Mouse (Mus musculus) spleen, embryonic (tissue): ENCODE results near the gene Serpinc1.
"Not testable (repeated sequence)": the region's sequence is repeated elsewhere in the genome, so short reads cannot be mapped to it uniquely, and the experiment has no call there.

Experiments used
- CTCF ChIA-PET: fragments of 350-600 bp; sonication (Branson Sonifier 250); formaldehyde crosslinking; loops from one replicate; lab custom pipeline; 2022; lab: Charles Lee

Serpinc1 gene

DNA sequence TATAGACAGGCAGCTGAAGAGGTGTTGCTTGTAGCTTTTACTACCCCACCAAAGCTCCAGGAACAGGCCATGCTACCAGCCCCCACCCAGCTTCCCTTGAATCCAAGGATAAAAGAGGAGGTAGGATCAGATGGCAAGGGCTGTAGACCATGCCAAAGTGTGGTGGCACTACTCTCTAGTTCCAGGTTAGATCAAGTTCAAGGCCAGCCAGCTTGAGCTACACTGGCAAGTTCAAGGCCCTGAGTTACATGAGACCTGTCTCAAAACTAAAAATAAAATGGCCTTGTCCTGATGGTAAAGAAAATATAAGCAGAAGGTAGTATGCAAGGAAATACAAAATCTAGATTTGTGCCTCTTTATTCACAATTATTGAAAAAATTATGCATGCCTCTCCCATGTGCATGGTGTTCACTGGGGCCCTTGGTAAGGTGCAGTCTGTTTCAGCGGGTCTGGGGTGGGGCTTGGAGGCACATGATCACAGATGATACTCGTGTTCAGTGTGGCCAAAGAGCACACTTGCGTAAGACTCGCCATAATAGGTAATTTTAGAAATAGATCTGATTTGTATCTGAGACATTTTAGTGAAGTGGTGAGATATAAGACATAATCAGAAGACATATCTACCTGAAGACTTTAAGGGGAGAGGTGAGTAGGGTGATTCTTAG is at the start of gene Serpinc1:
TSS of gene Serpinc1 (plus strand) at position 515 of the 665 bp plus-strand sequence.
- CTCF ChIA-PET: interaction anchor here (0.7 kb wide), 1 partner anchor 32 kb away, joined by 3 read pairs; no protein-coding TSS in a partner anchor

GRCm38 (mm10) chr1:160931320-160931719 is 47.1 kb upstream of the Serpinc1 start:
- CTCF ChIA-PET: no interaction called here

DNA sequence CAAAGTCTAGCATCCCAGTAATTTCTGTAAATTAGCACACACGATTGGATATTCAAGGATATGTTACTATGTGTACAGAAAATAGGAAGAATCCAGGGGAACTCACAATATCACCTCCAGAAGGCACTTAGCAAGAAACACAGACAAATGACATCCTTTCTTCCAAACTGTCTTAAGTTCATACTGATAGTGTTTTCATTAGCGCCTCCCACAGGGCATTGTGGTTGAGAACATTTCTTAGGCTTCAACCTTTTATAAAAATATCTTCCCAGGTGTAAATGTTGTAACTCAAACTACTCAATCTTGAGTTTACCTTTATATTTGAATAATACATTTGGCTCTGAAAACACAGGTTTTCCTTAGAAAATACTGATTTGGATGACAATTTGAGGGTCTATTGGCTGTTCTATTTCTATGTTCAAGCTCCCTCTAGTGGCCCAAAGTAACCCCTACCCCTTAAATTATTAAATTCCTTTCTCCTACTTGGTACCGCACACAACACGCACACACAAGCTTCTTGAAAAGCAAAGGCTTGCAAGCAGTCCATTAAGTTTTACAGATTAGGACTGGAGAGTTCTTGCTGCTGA is 44.4 kb upstream of the Serpinc1 start:
- CTCF ChIA-PET: interaction anchor here (1.0 kb wide), 1 partner anchor 78 kb away, joined by 7 read pairs; no protein-coding TSS in a partner anchor

DNA sequence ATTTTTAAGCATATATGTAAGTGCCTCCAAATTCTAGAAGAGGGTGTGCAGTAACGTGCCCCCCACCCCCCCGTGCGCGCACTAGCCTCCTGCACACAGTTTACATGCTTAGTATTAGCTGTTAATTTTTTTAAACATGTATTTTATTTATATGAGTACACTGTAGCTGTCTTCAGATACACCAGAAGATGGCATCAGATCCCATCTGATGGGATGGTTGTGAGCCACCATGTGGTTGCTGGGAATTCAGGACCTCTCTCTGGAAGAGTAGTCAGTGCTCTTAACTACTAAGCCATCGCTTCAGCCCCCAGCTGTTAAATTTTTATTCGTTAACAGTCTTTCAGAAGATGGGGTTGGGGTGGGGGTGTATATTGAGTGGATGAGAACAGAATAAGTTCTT is 42.8 kb upstream of the Serpinc1 start:
- CTCF ChIA-PET: interaction anchor here (0.7 kb wide), 1 partner anchor 39 kb away, joined by 3 read pairs; no protein-coding TSS in a partner anchor

DNA sequence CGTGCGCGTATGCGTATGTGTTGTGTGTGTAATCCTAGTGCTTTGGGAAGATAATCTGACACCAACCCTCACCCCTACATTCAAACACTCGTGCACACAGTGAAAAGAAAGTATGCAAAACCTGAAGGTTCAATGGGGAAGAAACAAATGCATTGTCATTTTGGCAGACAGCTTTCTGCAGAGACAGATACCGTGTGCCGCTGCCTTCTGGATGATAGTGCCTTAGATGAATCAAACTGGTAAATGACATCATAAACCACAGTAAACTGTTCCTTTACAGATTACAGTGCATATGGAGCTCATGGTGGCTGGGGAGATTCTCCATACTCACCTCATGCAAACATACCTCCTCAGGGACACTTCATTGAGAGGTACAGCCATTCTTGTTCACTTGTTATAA is 15.2 kb upstream of the Serpinc1 start:
- CTCF ChIA-PET: interaction anchor here (0.7 kb wide), 1 partner anchor 354 kb away, joined by 4 read pairs; no protein-coding TSS in a partner anchor

DNA sequence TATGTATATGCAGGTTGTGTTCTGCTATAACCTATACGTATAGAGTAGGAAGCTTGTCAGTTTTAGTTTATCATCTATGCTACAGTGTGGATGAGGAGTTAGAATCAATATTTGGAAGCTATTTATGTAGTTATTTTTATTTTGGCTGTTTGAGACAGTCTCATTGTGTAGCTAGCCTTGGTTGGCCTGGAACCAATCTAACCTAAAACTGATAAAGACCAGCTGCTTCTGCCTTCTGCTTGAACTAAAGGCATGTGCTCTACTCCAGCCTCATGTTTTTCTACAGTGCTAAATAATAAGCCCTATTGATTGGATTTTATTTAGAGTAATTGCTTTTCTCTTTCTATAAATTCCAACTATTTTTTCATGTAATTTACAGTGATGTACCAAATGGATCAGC is 11.1 kb upstream of the Serpinc1 start:
- CTCF ChIA-PET: no interaction called here

GRCm38 (mm10) chr1:160968643-160969042 is 9.7 kb upstream of the Serpinc1 start:
- CTCF ChIA-PET: no interaction called here

GRCm38 (mm10) chr1:160980021-160980420 is 1.6 kb downstream of the Serpinc1 start:
- CTCF ChIA-PET: no interaction called here

DNA sequence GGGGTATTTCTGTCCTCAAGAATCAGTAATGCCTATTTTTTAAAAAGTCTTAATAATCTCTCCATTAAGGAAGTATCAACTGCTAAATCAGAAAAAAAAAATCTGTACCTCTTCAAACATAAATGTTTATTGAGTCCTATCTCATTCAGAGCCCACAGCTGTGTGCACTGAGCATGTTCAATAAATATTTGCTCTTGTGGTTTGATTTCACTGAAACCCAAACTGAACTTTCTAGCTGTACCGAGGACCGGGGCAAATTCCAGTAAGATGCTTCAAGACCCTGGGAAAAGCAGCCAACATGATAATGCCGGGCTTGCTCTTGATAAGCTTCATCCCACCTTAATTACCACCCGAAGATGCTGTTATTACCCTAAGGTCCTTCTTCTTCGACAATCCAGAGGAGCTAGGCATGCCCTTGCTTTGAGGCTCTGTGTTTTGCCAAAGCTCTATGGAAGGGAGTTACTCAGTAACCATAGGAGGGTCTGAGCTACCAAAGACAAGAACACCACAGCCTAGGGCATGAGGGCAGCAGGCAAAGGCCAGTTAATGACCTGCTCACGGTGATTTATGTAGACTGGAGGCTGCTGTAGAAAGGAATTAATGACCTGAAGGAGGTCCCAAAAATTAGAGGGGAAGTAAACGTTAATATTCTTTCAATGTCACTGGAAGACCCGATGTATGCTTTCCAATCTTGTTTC is 2.3 kb downstream of the Serpinc1 start:
- CTCF ChIA-PET: no interaction called here

DNA sequence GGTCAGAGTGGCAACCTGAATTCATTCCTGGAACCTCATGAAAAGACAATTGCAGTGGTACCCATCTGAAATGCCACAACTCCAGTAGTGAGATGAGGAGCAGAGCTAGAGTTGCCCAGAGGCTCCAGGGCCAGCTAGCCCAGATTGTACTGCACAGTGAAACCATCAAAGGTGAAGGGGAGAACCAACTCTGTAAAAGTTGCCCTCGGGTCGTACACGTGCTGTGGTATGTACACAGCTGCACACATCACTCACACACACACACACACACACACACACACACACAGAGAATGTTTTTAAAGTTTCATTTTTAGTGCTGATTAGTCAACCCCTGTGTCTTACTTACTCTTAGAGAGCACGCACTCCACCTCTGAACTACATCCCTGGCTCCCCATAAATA is 3.0 kb downstream of the Serpinc1 start:
- CTCF ChIA-PET: interaction anchor here (0.7 kb wide), 1 partner anchor 114 kb away, joined by 3 read pairs; no protein-coding TSS in a partner anchor

DNA sequence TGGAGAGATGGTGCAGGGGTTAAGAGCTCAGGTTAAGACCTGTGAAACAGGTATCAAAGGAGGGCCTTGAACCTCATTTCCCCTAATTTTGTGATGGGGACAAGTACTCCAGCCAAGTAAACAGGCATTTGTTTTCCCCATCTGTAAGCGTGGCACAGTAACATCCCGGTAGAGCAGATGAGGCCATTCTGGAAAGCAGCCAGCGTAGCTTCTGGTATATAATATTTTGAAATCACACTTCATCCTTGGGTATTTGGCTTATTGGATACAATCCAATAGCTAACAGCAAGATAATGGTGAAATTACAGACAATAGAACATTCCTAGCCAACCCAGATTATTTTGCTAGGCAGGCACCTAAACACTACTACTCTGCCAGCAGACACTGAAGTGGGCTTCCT is 4.5 kb downstream of the Serpinc1 start:
- CTCF ChIA-PET: no interaction called here

- CTCF ChIA-PET: not testable (repeated sequence)
Measured at GRCm38 (mm10) chr1:160984731-160985130, 6.3 kb downstream of the Serpinc1 start.

DNA sequence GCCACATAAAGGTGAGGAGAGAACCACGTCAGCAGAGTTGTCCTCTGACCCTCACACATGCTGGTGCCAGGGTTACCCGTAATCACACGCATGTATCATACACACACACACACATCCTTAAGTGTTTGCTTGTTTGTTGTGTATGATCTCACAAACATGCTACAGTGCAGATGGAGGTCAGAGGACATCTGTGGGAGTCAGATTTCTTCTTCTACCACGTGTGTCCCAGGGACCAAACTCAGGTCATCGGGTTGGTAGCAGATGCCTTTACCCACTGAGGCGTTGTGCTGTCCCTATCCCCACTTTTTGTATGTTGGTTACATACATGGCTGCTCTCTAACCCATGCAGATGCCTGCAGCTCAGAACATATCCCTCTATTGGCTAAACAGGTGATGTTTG is 7.1 kb downstream of the Serpinc1 start:
- CTCF ChIA-PET: no interaction called here

- CTCF ChIA-PET: no interaction called here
Measured at GRCm38 (mm10) chr1:160986881-160987635, 8.7 kb downstream of the Serpinc1 start.

GRCm38 (mm10) chr1:160989395-160989794 is 11.0 kb downstream of the Serpinc1 start:
- CTCF ChIA-PET: interaction anchor here (0.7 kb wide), 1 partner anchor 20 kb away, joined by 3 read pairs; no protein-coding TSS in a partner anchor

- CTCF ChIA-PET: no interaction called here
Measured at GRCm38 (mm10) chr1:160993851-160994250, 15.5 kb downstream of the Serpinc1 start.

- CTCF ChIA-PET: no interaction called here
Measured at GRCm38 (mm10) chr1:161004942-161005341, 26.6 kb downstream of the Serpinc1 start.

- CTCF ChIA-PET: no interaction called here
Measured at GRCm38 (mm10) chr1:161005526-161005925, 27.1 kb downstream of the Serpinc1 start.

GRCm38 (mm10) chr1:161006471-161006870 is 28.1 kb downstream of the Serpinc1 start:
- CTCF ChIA-PET: interaction anchor here (0.6 kb wide), 1 partner anchor 61 kb away, joined by 5 read pairs; no protein-coding TSS in a partner anchor

DNA sequence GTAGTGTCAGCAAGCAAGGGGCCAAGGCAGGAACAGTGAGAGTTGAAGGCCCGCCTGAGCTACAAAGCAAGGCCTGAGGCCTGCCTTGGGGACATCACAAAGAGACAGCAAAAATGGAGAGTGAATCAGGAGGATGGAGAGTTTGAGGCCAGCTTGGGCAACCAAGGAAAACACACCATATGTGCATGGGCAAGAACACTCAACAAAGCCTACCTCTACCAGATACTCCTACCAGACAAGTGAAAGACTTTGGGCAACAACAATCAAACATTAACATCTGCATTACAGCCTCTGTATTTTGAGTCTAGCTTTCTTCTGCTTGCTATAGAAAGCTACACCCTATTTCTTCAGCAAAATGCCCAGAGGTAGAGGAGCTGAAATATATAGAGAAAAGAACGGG is 29.7 kb downstream of the Serpinc1 start:
- CTCF ChIA-PET: interaction anchor here (0.6 kb wide), 1 partner anchor 153 kb away, joined by 3 read pairs; no protein-coding TSS in a partner anchor

GRCm38 (mm10) chr1:161010436-161010835 is 32.1 kb downstream of the Serpinc1 start:
- CTCF ChIA-PET: interaction anchor here (0.6 kb wide), 1 partner anchor 32 kb away, joined by 3 read pairs; no protein-coding TSS in a partner anchor
